Mouse (Mus musculus) layer of hippocampus, adult 9-11 months (tissue): ENCODE data around the gene Arhgef28.

Experiments
- DNase-seq: peaks from one replicate; pipeline ENCODE4 v3.0.0; 2022

Arhgef28 gene

GRCm38 (mm10) chr13:97954956-97955496 is 251.2 kb downstream of the Arhgef28 start:
- no peak for DNase-seq

GRCm38 (mm10) chr13:97954051-97954450 is 252.2 kb downstream of the Arhgef28 start:
- no peak for DNase-seq

GRCm38 (mm10) chr13:97953526-97953925 is 252.7 kb downstream of the Arhgef28 start:
- no peak for DNase-seq

GRCm38 (mm10) chr13:97948856-97949255 is 257.4 kb downstream of the Arhgef28 start:
- DNase-seq: peak; percentile 42

- no peak for DNase-seq
These were observed 258.6 kb downstream of the Arhgef28 start for GRCm38 (mm10) chr13:97947598-97947997.

- no peak for DNase-seq
These were observed 259.8 kb downstream of the Arhgef28 start for GRCm38 (mm10) chr13:97946422-97946821.

- DNase-seq: no peak
These were observed 264.1 kb downstream of the Arhgef28 start for GRCm38 (mm10) chr13:97941909-97942680.

- no peak for DNase-seq
These were observed 265.1 kb downstream of the Arhgef28 start for GRCm38 (mm10) chr13:97941099-97941498.

- DNase-seq: peak; percentile 32
These were observed 266.6 kb downstream of the Arhgef28 start for GRCm38 (mm10) chr13:97939433-97940160.

GRCm38 (mm10) chr13:97938596-97939297 is 267.5 kb downstream of the Arhgef28 start:
- peak; percentile 72 for DNase-seq

GRCm38 (mm10) chr13:97937919-97938318 is 268.3 kb downstream of the Arhgef28 start:
- no peak for DNase-seq

GRCm38 (mm10) chr13:97928135-97928497 is 278.1 kb downstream of the Arhgef28 start:
- no peak for DNase-seq

- no peak for DNase-seq
These were observed 278.7 kb downstream of the Arhgef28 start for GRCm38 (mm10) chr13:97927376-97928134.

GRCm38 (mm10) chr13:97926371-97926770 is 279.9 kb downstream of the Arhgef28 start:
- DNase-seq: no peak

- peak; percentile 87 for DNase-seq
These were observed 283.2 kb downstream of the Arhgef28 start for GRCm38 (mm10) chr13:97923009-97923408.

GRCm38 (mm10) chr13:97919590-97919989 is 286.6 kb downstream of the Arhgef28 start:
- no peak for DNase-seq

GRCm38 (mm10) chr13:97918117-97918900 is 287.9 kb downstream of the Arhgef28 start:
- DNase-seq: peak; percentile 37

- peak; percentile 84 for DNase-seq
These were observed 295.2 kb downstream of the Arhgef28 start for GRCm38 (mm10) chr13:97911013-97911412.

- DNase-seq: no peak
These were observed 303.4 kb downstream of the Arhgef28 start for GRCm38 (mm10) chr13:97902821-97903220.

GRCm38 (mm10) chr13:97900380-97900758 is 305.9 kb downstream of the Arhgef28 start:
- DNase-seq: peak; percentile 73

GRCm38 (mm10) chr13:97899604-97900379 is 306.4 kb downstream of the Arhgef28 start:
- DNase-seq: no peak
